16 mouse cellular contexts compared by ENCODE assay signal in the genomic region with DNA sequence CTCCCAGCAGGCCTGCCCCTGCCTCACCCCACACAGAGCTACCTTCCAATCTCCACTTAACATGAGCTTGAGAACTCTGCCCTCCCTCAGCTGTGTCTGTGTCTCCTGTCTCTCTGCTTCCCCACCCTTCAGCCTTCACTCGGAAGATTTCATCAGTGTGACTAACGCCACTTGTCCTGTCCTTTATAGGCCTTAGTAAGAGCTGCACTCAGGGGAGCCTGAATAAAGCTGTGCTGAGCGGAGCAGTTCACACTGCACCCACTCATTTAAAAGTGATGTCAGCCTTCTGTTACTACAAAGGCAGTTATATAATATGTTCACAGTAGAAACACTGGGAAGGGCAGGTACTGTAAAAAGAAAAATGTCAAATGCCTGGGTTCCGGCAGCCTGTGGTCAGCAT. TPM values are rescaled to one million over a fixed set of nuclear protein-coding genes. Genes with fewer than 3 reads are reported as not detected.
DNase-seq lines count a peak whose midpoint lies in the region; ATAC-seq and TF ChIP-seq lines count a peak whose summit lies in the region.
"Had no signal": no experiment of that assay in that cellular context is flagged by ENCODE, and none has a peak within 500 bp of the region (broad histone marks: within the 10 kb centered on the region; RNA-seq: fewer than 3 reads in every experiment).

No protein-coding gene starts in this region.

- no peak for TF ChIP-seq CTCF in left cerebral cortex, adult 2 months (IDR thresholded peaks at IDR 0.05)

- H3K9ac ChIP-seq in forebrain, embryonic 13.5 days: peak overlapping the region; percentile 35; the same call in 1 of the 2 replicates
- H3K9ac ChIP-seq: forebrain, postnatal 0 days had no signal

- no peak for DNase-seq in forebrain, embryonic 10.5 days (ENCODE audit: extremely low spot score, low spot score)
- peak; percentile 26 to 36 for DNase-seq in left cerebral cortex, adult 18-20 months (ENCODE audit: low spot score in 2 of 2)
- DNase-seq in left cerebral cortex, postnatal 10 days (ENCODE audit: extremely low spot score in 1 of 2, low spot score in 2 of 2): no peak
- DNase-seq in adrenal gland, postnatal 10 days: peak; percentile 41
- peak in 1 of 2 experiments; percentile 45 for DNase-seq in left cerebral cortex, adult 2 months (ENCODE audit: extremely low spot score in 1 of 2, low spot score in 2 of 2)
- no peak for DNase-seq in embryo, embryonic 10.5 days (ENCODE audit: low spot score)
- DNase-seq: cerebellum, postnatal 25 days; forebrain, postnatal 0 days; heart, postnatal 36 days; thymus, postnatal 4 days had no signal

- peaks cover 10% of the 10 kb centered on the region for H3K4me1 ChIP-seq in forebrain, embryonic 13.5 days
- peaks cover 8% of the 10 kb centered on the region for H3K4me1 ChIP-seq in forebrain, embryonic 10.5 days

- no peaks in the 10 kb centered on the region for H3K27me3 ChIP-seq in forebrain, embryonic 13.5 days
- no peaks in the 10 kb centered on the region for H3K27me3 ChIP-seq in forebrain, embryonic 10.5 days (ENCODE audit: poor library complexity, severe bottlenecking)

- no peak overlapping the region for H3K4me3 ChIP-seq in forebrain, embryonic 13.5 days
- H3K4me3 ChIP-seq in forebrain, embryonic 10.5 days: no peak overlapping the region
- H3K4me3 ChIP-seq in left cerebral cortex, adult 2 months: no peak overlapping the region

- H3K36me3 ChIP-seq in forebrain, embryonic 13.5 days (ENCODE audit: poor library complexity, severe bottlenecking): peaks cover 31% of the 10 kb centered on the region
- peaks cover 38% of the 10 kb centered on the region for H3K36me3 ChIP-seq in forebrain, embryonic 10.5 days (replicated peaks)

- intact Hi-C loops in left cerebral cortex, postnatal 10 days (cut with DNase I): no loop called here
- intact Hi-C loops in left cerebral cortex, adult 2 months (cut with DNase I): no loop called here

- H3K27ac ChIP-seq in forebrain, embryonic 13.5 days: no peak overlapping the region
- no peak overlapping the region for H3K27ac ChIP-seq in forebrain, embryonic 10.5 days
- peak overlapping the region; percentile 70 for H3K27ac ChIP-seq in left cerebral cortex, adult 2 months
- H3K27ac ChIP-seq: macrophage had no signal

- 76% methylated on average over 4 of the region's 4 CpGs for WGBS in forebrain, embryonic 13.5 days
- WGBS in forebrain, embryonic 10.5 days: 83% methylated on average over 4 of the region's 4 CpGs

- no peak for ATAC-seq in forebrain, embryonic 13.5 days
- no peak for ATAC-seq in activated CD4-positive, CD25-positive, alpha-beta regulatory T cell, adult 4 months
- ATAC-seq: forebrain, postnatal 0 days; intestine, embryonic 16.5 days had no signal

- H3K4me2 ChIP-seq in forebrain, embryonic 13.5 days: no peak overlapping the region
- H3K4me2 ChIP-seq: liver, embryonic 11.5 days had no signal

- H3K9me3 ChIP-seq in forebrain, embryonic 13.5 days (replicated peaks): no peaks in the 10 kb centered on the region
- no peaks in the 10 kb centered on the region for H3K9me3 ChIP-seq in forebrain, embryonic 10.5 days

RNA-seq across cellular contexts. Expression of gene Mkrn2, which starts 5.7 kb away (rescaled TPM):
- polyA plus RNA-seq in forebrain, embryonic 13.5 days (2015; fragmentation: Nextera tagmentation; extraction: Ambion mirVana): 30.4 and 35.0 TPM in 2 replicates
- polyA plus RNA-seq in forebrain, embryonic 10.5 days (2016; fragmentation: Nextera tagmentation; extraction: Ambion mirVana): 27.5 and 29.3 TPM in 2 replicates
- 10 to 100 TPM; 35.7 to 38.3 TPM for total RNA-seq in left cerebral cortex, adult 18-20 months (2021)
- total RNA-seq in left cerebral cortex, postnatal 10 days (2021): 10 to 100 TPM; 36.0 to 39.5 TPM
- total RNA-seq in adrenal gland, postnatal 10 days (2021): 10 to 100 TPM; 32.1 to 34.1 TPM
- total RNA-seq in left cerebral cortex, adult 2 months (2021): 10 to 100 TPM; 28.5 to 38.3 TPM
- 10 to 100 TPM; 23.3 to 29.6 TPM for polyA plus RNA-seq in activated CD4-positive, CD25-positive, alpha-beta regulatory T cell, adult 4 months (2017; shearing (Covaris generic))

RNA-seq across cellular contexts. Expression of gene Mkrn2os, which starts 15.1 kb away (rescaled TPM):
- polyA plus RNA-seq in forebrain, embryonic 13.5 days (2015; fragmentation: Nextera tagmentation; extraction: Ambion mirVana): 0.30 and 0.39 TPM in 2 replicates
- 0.06 and 0.40 TPM in 2 replicates for polyA plus RNA-seq in forebrain, embryonic 10.5 days (2016; fragmentation: Nextera tagmentation; extraction: Ambion mirVana)
- total RNA-seq in left cerebral cortex, adult 18-20 months (2021): not detected
- total RNA-seq in left cerebral cortex, postnatal 10 days (2021): not detected
- total RNA-seq in adrenal gland, postnatal 10 days (2021): under 1 TPM; 0.51 to 0.81 TPM
- total RNA-seq in left cerebral cortex, adult 2 months (2021): not detected
- under 1 TPM; 0.19 to 0.40 TPM for polyA plus RNA-seq in activated CD4-positive, CD25-positive, alpha-beta regulatory T cell, adult 4 months (2017; shearing (Covaris generic))
- total RNA-seq: adrenal gland, adult 18-20 months had no signal
- polyA plus RNA-seq: macrophage had no signal

Comparison
In these comparisons a context has a peak if more than half of its experiments do, and no peak if none do; other contexts are left out.
1. DNase-seq: peak in left cerebral cortex, adult 18-20 months (2 of 2) and adrenal gland, postnatal 10 days (single experiment); none in forebrain, embryonic 10.5 days (single experiment), left cerebral cortex, postnatal 10 days (0 of 2) and embryo, embryonic 10.5 days (single experiment).